Mouse (Mus musculus) limb, embryonic 14.5 days (tissue): Measurements from ENCODE around the gene Olfr9. TPM values are rescaled to one million over a fixed set of nuclear protein-coding genes. Genes with fewer than 3 reads are reported as not detected.

ENCODE experiments used
- ATAC-seq: fragments of 200-750 bp; cut with Nextera tagmentation; 2 replicates; pipeline ENCODE4 v1.8.0; 2017; ENCODE audit warnings: low read depth, moderate number of reproducible peaks, moderate TSS enrichment; ENCODE audit not compliant: low FRiP score
- DNase-seq: peaks from one replicate; pipeline ENCODE4 v3.0.0-alpha.2; 2015; ENCODE audit warnings: low spot score
- H3K27ac ChIP-seq: fragments of 300-500 bp; sonication (generic); replicated peaks from 2 replicates; pipeline ENCODE4 v1.5.1; 2014; ENCODE audit warnings: low read depth, mild to moderate bottlenecking, low read length, moderate library complexity, mixed read lengths
- H3K27me3 ChIP-seq: fragments of 300-500 bp; sonication (generic); 2 replicates; pipeline ENCODE4 v1.6.1; 2014; ENCODE audit warnings: low read length, mixed read lengths; ENCODE audit not compliant: control insufficient read depth, insufficient read depth
- H3K36me3 ChIP-seq: fragments of 300-500 bp; sonication (generic); 2 replicates; pipeline ENCODE4 v1.6.1; 2014; ENCODE audit warnings: mild to moderate bottlenecking, low read length, moderate library complexity, mixed read lengths; ENCODE audit not compliant: control insufficient read depth, insufficient read depth
- H3K4me1 ChIP-seq: fragments of 300-500 bp; sonication (generic); 2 replicates; pipeline ENCODE4 v1.6.1; 2014; ENCODE audit warnings: antibody characterized with exemption, low read length, mixed read lengths; ENCODE audit not compliant: control insufficient read depth, insufficient read depth
- H3K4me2 ChIP-seq: fragments of 300-500 bp; sonication (generic); replicated peaks from 2 replicates; pipeline ENCODE4 v1.6.1; 2014; ENCODE audit warnings: low read depth, mild to moderate bottlenecking, low read length, moderate library complexity; ENCODE audit not compliant: severe bottlenecking
- H3K4me3 ChIP-seq: fragments of 300-500 bp; sonication (generic); replicated peaks from 2 replicates; pipeline ENCODE4 v1.5.1; 2014; ENCODE audit warnings: low read length
- H3K9ac ChIP-seq: fragments of 300-500 bp; sonication (generic); 2 replicates; pipeline ENCODE4 v1.6.1; 2014; ENCODE audit warnings: mild to moderate bottlenecking, low read depth, low read length, moderate library complexity; ENCODE audit not compliant: severe bottlenecking
- H3K9me3 ChIP-seq: fragments of 300-500 bp; sonication (generic); 2 replicates; pipeline ENCODE4 v1.6.1; 2016; ENCODE audit warnings: low read length; ENCODE audit not compliant: control insufficient read depth
- POLR2A ChIP-seq: fragments of 200-500 bp; IDR thresholded peaks from 2 replicates; pipeline ENCODE4 v1.8.0; 2012; ENCODE audit warnings: inconsistent platforms, mild to moderate bottlenecking, moderate library complexity, borderline replicate concordance; ENCODE audit not compliant: insufficient read depth, insufficient read length; ENCODE audit errors: extremely low read depth
- whole genome bisulfite sequencing: fragments of 180-500 bp; shearing (Covaris S2); extraction: QIAGEN DNeasy Blood & Tissue Kit; methylation state at CpG from one replicate; pipeline ENCODE4 v1.1.7; 2014; 5-methylcytosine and 5-hydroxymethylcytosine counted together
- polyA plus RNA-seq, 2 experiments: library from polyadenylated mRNA; depleted of rRNA in 1 of 2; stranded (reverse) in 1 of 2; unstranded in 1 of 2; fragments of >200 nt; fragmentation: Nextera tagmentation in 1 of 2; extraction: Ambion mirVana in 1 of 2; gene quantifications; 2 replicates each; pipeline versions ENCODE4 v1.2.1 to v1.2.3; 2012 to 2014

The Olfr9 gene
- polyA plus RNA-seq, 2 experiments = not detected

DNA sequence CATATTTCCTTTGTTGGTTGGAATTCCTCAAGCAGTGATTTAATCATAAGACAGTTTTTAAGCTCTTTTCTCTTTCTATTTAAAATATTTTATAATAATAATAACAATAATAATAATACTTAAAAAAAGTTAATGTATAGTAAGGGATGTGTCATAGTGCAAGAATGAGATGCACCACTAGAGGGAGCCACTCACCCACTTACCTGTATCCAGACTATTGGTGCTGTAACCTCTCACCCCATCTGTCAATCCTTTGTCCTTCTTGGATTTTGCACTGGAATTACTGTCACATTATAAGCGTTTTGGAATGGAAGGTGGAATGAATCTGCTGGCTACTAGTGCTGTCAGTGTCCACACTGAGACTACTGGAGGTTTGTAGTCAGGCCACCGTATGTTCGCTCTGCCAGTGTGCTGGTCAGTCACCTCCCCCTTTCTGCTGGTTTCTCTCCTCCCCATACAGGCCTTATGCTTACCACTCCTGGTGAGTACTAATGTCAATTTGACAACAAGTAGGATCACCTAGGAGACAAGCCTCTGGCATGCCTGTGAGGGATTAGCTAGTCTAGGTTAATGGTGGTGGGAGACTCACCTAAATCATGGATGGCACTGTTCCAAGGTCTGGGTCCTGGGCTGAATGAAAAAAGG lies 36.9 kb downstream of the Olfr9 start:
- peak; percentile 50 for DNase-seq
- no peak overlapping the region for H3K27ac ChIP-seq
- H3K36me3 ChIP-seq = no peaks in the 10 kb centered on the region
- H3K9ac ChIP-seq = no peak overlapping the region
- H3K27me3 ChIP-seq = no peaks in the 10 kb centered on the region
- no peak for TF ChIP-seq POLR2A
- H3K4me3 ChIP-seq = no peak overlapping the region
- no peak for ATAC-seq
- H3K9me3 ChIP-seq = no peaks in the 10 kb centered on the region; the same call in 1 of the 2 replicates
- no peak overlapping the region for H3K4me2 ChIP-seq
- WGBS = 57% methylated on average over 3 of the region's 3 CpGs
- no peaks in the 10 kb centered on the region for H3K4me1 ChIP-seq

DNA sequence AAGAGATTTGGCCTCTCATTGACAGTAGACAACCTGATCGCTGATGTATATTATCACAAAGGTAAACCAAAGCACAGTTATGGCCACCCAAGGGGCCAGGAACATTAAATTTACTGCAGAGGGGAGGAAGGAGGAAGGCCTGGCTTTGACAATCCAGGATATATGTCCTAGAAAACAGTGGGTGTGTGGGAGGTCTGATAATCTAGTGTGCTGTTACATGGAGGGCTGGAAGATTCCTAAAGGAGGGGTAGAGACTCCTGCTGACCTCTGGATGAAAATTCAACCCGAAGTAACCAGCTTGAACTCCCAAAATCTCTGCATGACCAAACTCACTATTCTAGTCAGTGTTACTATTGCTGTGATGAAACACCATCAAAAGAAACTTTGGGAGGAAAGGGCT lies 39.1 kb downstream of the Olfr9 start:
- no peak overlapping the region for H3K27ac ChIP-seq
- no peak for ATAC-seq

DNA sequence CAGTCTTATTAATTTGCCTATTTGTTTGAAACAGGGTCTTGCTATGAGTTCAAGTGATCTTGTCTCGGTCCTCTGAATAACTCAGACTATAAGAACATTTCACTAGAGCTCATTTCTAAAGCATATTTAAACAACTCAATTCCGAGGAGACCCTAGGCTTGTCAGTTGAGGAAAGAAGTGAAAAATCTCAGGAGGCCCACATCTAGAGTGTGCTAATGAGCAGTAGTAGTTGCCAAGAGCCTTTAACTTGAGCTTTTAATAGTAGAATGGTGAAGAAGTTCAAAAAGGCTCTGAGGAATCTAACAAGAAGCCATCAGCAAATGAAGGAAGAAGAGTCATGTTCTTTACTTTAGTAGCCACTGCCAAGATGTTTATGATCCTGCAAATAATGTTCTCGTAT lies 50.6 kb downstream of the Olfr9 start, which contains the start of gene Olfr764-ps1:
TSS of gene Olfr764-ps1 (minus strand) at position 101 of the 400 bp plus-strand sequence.
- H3K27me3 ChIP-seq = no peaks in the 10 kb centered on the region
- H3K4me3 ChIP-seq = no peak within 1 kb of the TSS
- H3K4me1 ChIP-seq = no peaks in the 10 kb centered on the region
- DNase-seq (no peak), ATAC-seq (no peak)
- no peaks in the 10 kb centered on the region for H3K9me3 ChIP-seq
- no peak within 1 kb of the TSS for H3K27ac ChIP-seq
- no peaks in the 10 kb centered on the region for H3K36me3 ChIP-seq
- H3K4me2 ChIP-seq = no peak within 1 kb of the TSS
- WGBS = 77% methylated on average over 3 of the region's 3 CpGs
- H3K9ac ChIP-seq = no peak within 1 kb of the TSS
- TF ChIP-seq POLR2A = no peak

More for the DNA sequence above, 39.1 kb downstream of the Olfr9 start:
- no peak overlapping the region for H3K4me2 ChIP-seq
- H3K9ac ChIP-seq = no peak overlapping the region
- TF ChIP-seq POLR2A = no peak
- WGBS = 73% methylated on average over 2 of the region's 2 CpGs
- no peak for DNase-seq
- no peaks in the 10 kb centered on the region for H3K36me3 ChIP-seq
- no peaks in the 10 kb centered on the region for H3K9me3 ChIP-seq
- no peaks in the 10 kb centered on the region for H3K27me3 ChIP-seq
- no peaks in the 10 kb centered on the region for H3K4me1 ChIP-seq
- no peak overlapping the region for H3K4me3 ChIP-seq

Other genes starting within 250 kb of the Olfr9 start
- gene Dgka, start 244.6 kb upstream of the Olfr9 start, polyA plus RNA-seq (2012; rRNA removed) = 23.0 and 26.6 TPM in 2 replicates
- 18.4 and 19.9 TPM in 2 replicates for gene Dgka, start 244.6 kb upstream of the Olfr9 start, polyA plus RNA-seq (2014; fragmentation: Nextera tagmentation; extraction: Ambion mirVana)
- 49.9 and 60.3 TPM in 2 replicates for gene Pym1, start 241.5 kb upstream of the Olfr9 start, polyA plus RNA-seq (2012; rRNA removed)
- gene Pym1, start 241.5 kb upstream of the Olfr9 start, polyA plus RNA-seq (2014; fragmentation: Nextera tagmentation; extraction: Ambion mirVana) = 36.0 and 36.8 TPM in 2 replicates
- gene Mmp19, start 198.5 kb upstream of the Olfr9 start, polyA plus RNA-seq (2012; rRNA removed) = 1.4 TPM in 2 replicates
- 0.86 and 1.1 TPM in 2 replicates for gene Mmp19, start 198.5 kb upstream of the Olfr9 start, polyA plus RNA-seq (2014; fragmentation: Nextera tagmentation; extraction: Ambion mirVana)
- 26.3 and 30.6 TPM in 2 replicates for gene Dnajc14, start 185.4 kb upstream of the Olfr9 start, polyA plus RNA-seq (2012; rRNA removed)
- 44.5 and 45.7 TPM in 2 replicates for gene Dnajc14, start 185.4 kb upstream of the Olfr9 start, polyA plus RNA-seq (2014; fragmentation: Nextera tagmentation; extraction: Ambion mirVana)
- gene Tmem198b, start 185.1 kb upstream of the Olfr9 start, polyA plus RNA-seq (2012; rRNA removed) = 41.3 and 59.1 TPM in 2 replicates
- gene Tmem198b, start 185.1 kb upstream of the Olfr9 start, polyA plus RNA-seq (2014; fragmentation: Nextera tagmentation; extraction: Ambion mirVana) = 14.9 and 18.6 TPM in 2 replicates
- gene Sarnp, start 172.1 kb upstream of the Olfr9 start, polyA plus RNA-seq (2012; rRNA removed) = 68.2 and 122 TPM in 2 replicates
- 200 TPM in 2 replicates for gene Sarnp, start 172.1 kb upstream of the Olfr9 start, polyA plus RNA-seq (2014; fragmentation: Nextera tagmentation; extraction: Ambion mirVana)
- 29.4 and 31.6 TPM in 2 replicates for gene Ormdl2, start 167.8 kb upstream of the Olfr9 start, polyA plus RNA-seq (2012; rRNA removed)
- 45.4 and 52.7 TPM in 2 replicates for gene Ormdl2, start 167.8 kb upstream of the Olfr9 start, polyA plus RNA-seq (2014; fragmentation: Nextera tagmentation; extraction: Ambion mirVana)
- 10.8 and 11.8 TPM in 2 replicates for gene Gdf11, start 97.7 kb upstream of the Olfr9 start, polyA plus RNA-seq (2012; rRNA removed)
- gene Gdf11, start 97.7 kb upstream of the Olfr9 start, polyA plus RNA-seq (2014; fragmentation: Nextera tagmentation; extraction: Ambion mirVana) = 6.3 and 9.2 TPM in 2 replicates
- gene Cd63, start 88.4 kb upstream of the Olfr9 start, polyA plus RNA-seq (2012; rRNA removed) = 346 and 448 TPM in 2 replicates
- 942 and 957 TPM in 2 replicates for gene Cd63, start 88.4 kb upstream of the Olfr9 start, polyA plus RNA-seq (2014; fragmentation: Nextera tagmentation; extraction: Ambion mirVana)
- 17.9 and 23.2 TPM in 2 replicates for gene Rdh5, start 66.5 kb upstream of the Olfr9 start, polyA plus RNA-seq (2012; rRNA removed)
- 11.8 and 12.5 TPM in 2 replicates for gene Rdh5, start 66.5 kb upstream of the Olfr9 start, polyA plus RNA-seq (2014; fragmentation: Nextera tagmentation; extraction: Ambion mirVana)
- 211 and 285 TPM in 2 replicates for gene Bloc1s1, start 65.4 kb upstream of the Olfr9 start, polyA plus RNA-seq (2012; rRNA removed)
- 242 and 262 TPM in 2 replicates for gene Bloc1s1, start 65.4 kb upstream of the Olfr9 start, polyA plus RNA-seq (2014; fragmentation: Nextera tagmentation; extraction: Ambion mirVana)
- gene Itga7, start 55.6 kb upstream of the Olfr9 start, polyA plus RNA-seq (2012; rRNA removed) = 22.3 and 24.1 TPM in 2 replicates
- gene Itga7, start 55.6 kb upstream of the Olfr9 start, polyA plus RNA-seq (2014; fragmentation: Nextera tagmentation; extraction: Ambion mirVana) = 7.0 and 11.5 TPM in 2 replicates
- 0.24 and 0.38 TPM in 2 replicates for gene Mettl7b, start 28.4 kb upstream of the Olfr9 start, polyA plus RNA-seq (2012; rRNA removed)
- 0.21 and 0.80 TPM in 2 replicates for gene Mettl7b, start 28.4 kb upstream of the Olfr9 start, polyA plus RNA-seq (2014; fragmentation: Nextera tagmentation; extraction: Ambion mirVana)
- gene Olfr763, start 21.4 kb downstream of the Olfr9 start, polyA plus RNA-seq (2012; rRNA removed) = not detected in 2 replicates
- gene Olfr763, start 21.4 kb downstream of the Olfr9 start, polyA plus RNA-seq (2014; fragmentation: Nextera tagmentation; extraction: Ambion mirVana) = not detected in 2 replicates
- gene Olfr764-ps1, start 50.5 kb downstream of the Olfr9 start, polyA plus RNA-seq (2012; rRNA removed) = 0.01 TPM in 1 of 2 replicates, not detected in the other
- gene Olfr764-ps1, start 50.5 kb downstream of the Olfr9 start, polyA plus RNA-seq (2014; fragmentation: Nextera tagmentation; extraction: Ambion mirVana) = not detected in 2 replicates
- not detected in 2 replicates for gene Olfr765, start 60.6 kb downstream of the Olfr9 start, polyA plus RNA-seq (2012; rRNA removed)
- not detected in 2 replicates for gene Olfr765, start 60.6 kb downstream of the Olfr9 start, polyA plus RNA-seq (2014; fragmentation: Nextera tagmentation; extraction: Ambion mirVana)
- 0.03 TPM in 1 of 2 replicates, not detected in the other for gene Olfr766-ps1, start 79.5 kb downstream of the Olfr9 start, polyA plus RNA-seq (2012; rRNA removed)
- gene Olfr766-ps1, start 79.5 kb downstream of the Olfr9 start, polyA plus RNA-seq (2014; fragmentation: Nextera tagmentation; extraction: Ambion mirVana) = not detected in 2 replicates
- 0.01 TPM in 1 of 2 replicates, not detected in the other for gene Olfr767, start 93.5 kb downstream of the Olfr9 start, polyA plus RNA-seq (2012; rRNA removed)
- not detected in 2 replicates for gene Olfr767, start 93.5 kb downstream of the Olfr9 start, polyA plus RNA-seq (2014; fragmentation: Nextera tagmentation; extraction: Ambion mirVana)
- gene Olfr768, start 109.9 kb downstream of the Olfr9 start, polyA plus RNA-seq (2012; rRNA removed) = not detected in 2 replicates
- 0.04 TPM in 1 of 2 replicates, not detected in the other for gene Olfr768, start 109.9 kb downstream of the Olfr9 start, polyA plus RNA-seq (2014; fragmentation: Nextera tagmentation; extraction: Ambion mirVana)
- gene Olfr769, start 128.4 kb downstream of the Olfr9 start, polyA plus RNA-seq (2012; rRNA removed) = 0.01 TPM in 1 of 2 replicates, not detected in the other
- not detected in 2 replicates for gene Olfr769, start 128.4 kb downstream of the Olfr9 start, polyA plus RNA-seq (2014; fragmentation: Nextera tagmentation; extraction: Ambion mirVana)
- not detected in 2 replicates for gene Olfr770, start 149.6 kb downstream of the Olfr9 start, polyA plus RNA-seq (2012; rRNA removed)
- gene Olfr770, start 149.6 kb downstream of the Olfr9 start, polyA plus RNA-seq (2014; fragmentation: Nextera tagmentation; extraction: Ambion mirVana) = not detected in 2 replicates
- gene Olfr771, start 175.3 kb downstream of the Olfr9 start, polyA plus RNA-seq (2012; rRNA removed) = not detected in 2 replicates
- not detected in 2 replicates for gene Olfr771, start 175.3 kb downstream of the Olfr9 start, polyA plus RNA-seq (2014; fragmentation: Nextera tagmentation; extraction: Ambion mirVana)
- not detected in 2 replicates for gene Olfr772, start 188.5 kb downstream of the Olfr9 start, polyA plus RNA-seq (2012; rRNA removed)
- not detected in 2 replicates for gene Olfr772, start 188.5 kb downstream of the Olfr9 start, polyA plus RNA-seq (2014; fragmentation: Nextera tagmentation; extraction: Ambion mirVana)
- not detected in 2 replicates for gene Olfr773, start 198.0 kb downstream of the Olfr9 start, polyA plus RNA-seq (2012; rRNA removed)
- gene Olfr773, start 198.0 kb downstream of the Olfr9 start, polyA plus RNA-seq (2014; fragmentation: Nextera tagmentation; extraction: Ambion mirVana) = not detected in 2 replicates
- gene Olfr774, start 246.8 kb downstream of the Olfr9 start, polyA plus RNA-seq (2012; rRNA removed) = not detected in 2 replicates
- not detected in 2 replicates for gene Olfr774, start 246.8 kb downstream of the Olfr9 start, polyA plus RNA-seq (2014; fragmentation: Nextera tagmentation; extraction: Ambion mirVana)